Mouse (Mus musculus): Measurements from ENCODE around the gene Agtr1b.

Gene Agtr1b

GRCm38 (mm10) chr3:20366558-20367522 lies at the start of gene Agtr1b:
TSS of gene Agtr1b (minus strand) at chr3:20367177.
- DNase-seq (ENCODE audit: low spot score): no peak

GRCm38 (mm10) chr3:20353598-20353997 lies 13.4 kb downstream of the Agtr1b start:
- no peak for DNase-seq (ENCODE audit: low spot score)

- DNase-seq (ENCODE audit: low spot score): no peak
These were observed 18.8 kb downstream of the Agtr1b start for GRCm38 (mm10) chr3:20348206-20348605.

- no peak for DNase-seq (ENCODE audit: low spot score)
These were observed 26.6 kb downstream of the Agtr1b start for GRCm38 (mm10) chr3:20340402-20340801.

- no peak for DNase-seq (ENCODE audit: low spot score)
These were observed 32.3 kb downstream of the Agtr1b start for GRCm38 (mm10) chr3:20334681-20335080.

- DNase-seq (ENCODE audit: low spot score): no peak
These were observed 49.7 kb downstream of the Agtr1b start for GRCm38 (mm10) chr3:20317233-20317632.

GRCm38 (mm10) chr3:20309142-20309541 lies 57.8 kb downstream of the Agtr1b start:
- DNase-seq (ENCODE audit: low spot score): no peak

GRCm38 (mm10) chr3:20307256-20307655 lies 59.7 kb downstream of the Agtr1b start:
- DNase-seq (ENCODE audit: low spot score): no peak

- no peak for DNase-seq (ENCODE audit: low spot score)
These were observed 62.1 kb downstream of the Agtr1b start for GRCm38 (mm10) chr3:20304758-20305352.

- no peak for DNase-seq (ENCODE audit: low spot score)
These were observed 71.4 kb downstream of the Agtr1b start for GRCm38 (mm10) chr3:20295546-20295945.

GRCm38 (mm10) chr3:20294542-20295348 lies 72.2 kb downstream of the Agtr1b start:
- no peak for DNase-seq (ENCODE audit: low spot score)

- no peak for DNase-seq (ENCODE audit: low spot score)
These were observed 75.6 kb downstream of the Agtr1b start for GRCm38 (mm10) chr3:20291370-20291769.

- no peak for DNase-seq (ENCODE audit: low spot score)
These were observed 78.2 kb downstream of the Agtr1b start for GRCm38 (mm10) chr3:20288761-20289160.

GRCm38 (mm10) chr3:20281796-20282195 lies 85.2 kb downstream of the Agtr1b start:
- DNase-seq (ENCODE audit: low spot score): no peak

GRCm38 (mm10) chr3:20275633-20276032 lies 91.3 kb downstream of the Agtr1b start, which contains the start of gene Cpb1:
TSS of gene Cpb1 (minus strand) at chr3:20275733.
- DNase-seq (ENCODE audit: low spot score): no peak
